Mouse (Mus musculus) erythroblast, embryonic 14.5 days (primary cell): ENCODE measurements around the gene Tmem213. TPM values are rescaled to one million over a fixed set of nuclear protein-coding genes. Genes with fewer than 3 reads are reported as not detected.

ENCODE experiments used
- H3K27me3 ChIP-seq: 2 replicates; pipeline ENCODE4 v1.6.1; 2012; ENCODE audit warnings: inconsistent platforms; ENCODE audit not compliant: control insufficient read depth
- H3K36me3 ChIP-seq: 2 replicates; pipeline ENCODE4 v1.6.1; 2012; ENCODE audit warnings: mild to moderate bottlenecking, inconsistent platforms; ENCODE audit not compliant: control insufficient read depth
- H3K4me1 ChIP-seq: 2 replicates; pipeline ENCODE4 v1.6.1; 2012; ENCODE audit warnings: inconsistent platforms; ENCODE audit not compliant: control insufficient read depth
- H3K4me3 ChIP-seq: replicated peaks from 2 replicates; pipeline ENCODE3; 2012; ENCODE audit warnings: moderate library complexity, mild to moderate bottlenecking, inconsistent platforms
- H3K9me3 ChIP-seq: 2 replicates; pipeline ENCODE4 v1.6.1; 2012; ENCODE audit warnings: low read length, inconsistent platforms, mixed read lengths; ENCODE audit not compliant: control insufficient read depth
- GATA1 ChIP-seq: IDR thresholded peaks from 2 replicates; pipeline ENCODE4 v1.6.1; 2012; ENCODE audit warnings: low read length, inconsistent platforms, mixed read lengths
- TAL1 ChIP-seq: IDR thresholded peaks from 3 replicates; pipeline ENCODE4 v1.6.1; 2012; ENCODE audit warnings: low read length, inconsistent platforms, mixed read lengths
- polyA plus RNA-seq: library from polyadenylated mRNA; stranded (reverse); fragments of >175 nt; gene quantifications from 2 replicates; pipeline ENCODE4 v1.2.3, GENCODE M21; 2012

Tmem213 gene
- polyA plus RNA-seq, 1 experiment: not detected

GRCm38 (mm10) chr6:38108449-38108848 lies 606 bp upstream of the Tmem213 start:
- Histone ChIP-seq H3K27me3 (peaks cover 6% of the 10 kb centered on the region), H3K4me3 (no peak overlapping the region), H3K36me3 (no peaks in the 10 kb centered on the region), H3K9me3 (no peaks in the 10 kb centered on the region), H3K4me1 (peaks cover 4% of the 10 kb centered on the region)
- no peak for TF ChIP-seq GATA1
- no peak for TF ChIP-seq TAL1

- Histone ChIP-seq H3K9me3 (no peaks in the 10 kb centered on the region), H3K4me1 (no peaks in the 10 kb centered on the region), H3K4me3 (no peak overlapping the region), H3K36me3 (no peaks in the 10 kb centered on the region), H3K27me3 (peaks cover 6% of the 10 kb centered on the region)
- TF ChIP-seq TAL1: no peak
- no peak for TF ChIP-seq GATA1
Measured at GRCm38 (mm10) chr6:38109871-38110270, 816 bp downstream of the Tmem213 start.

GRCm38 (mm10) chr6:38110859-38111258 lies 1.8 kb downstream of the Tmem213 start:
- H3K27me3 ChIP-seq: peaks cover 6% of the 10 kb centered on the region
- no peaks in the 10 kb centered on the region for H3K9me3 ChIP-seq
- H3K4me3 ChIP-seq: no peak overlapping the region
- no peaks in the 10 kb centered on the region for H3K36me3 ChIP-seq
- no peaks in the 10 kb centered on the region for H3K4me1 ChIP-seq
- TF ChIP-seq TAL1: no peak
- no peak for TF ChIP-seq GATA1

GRCm38 (mm10) chr6:38116107-38116770 lies 7.2 kb downstream of the Tmem213 start:
- Histone ChIP-seq H3K4me3 (no peak overlapping the region), H3K9me3 (no peaks in the 10 kb centered on the region), H3K27me3 (no peaks in the 10 kb centered on the region), H3K4me1 (no peaks in the 10 kb centered on the region), H3K36me3 (no peaks in the 10 kb centered on the region)
- no peak for TF ChIP-seq GATA1
- TF ChIP-seq TAL1: no peak

GRCm38 (mm10) chr6:38118341-38118740 lies 9.3 kb downstream of the Tmem213 start:
- Histone ChIP-seq H3K4me3 (no peak overlapping the region), H3K4me1 (no peaks in the 10 kb centered on the region), H3K9me3 (no peaks in the 10 kb centered on the region), H3K36me3 (no peaks in the 10 kb centered on the region), H3K27me3 (no peaks in the 10 kb centered on the region)
- TF ChIP-seq TAL1: no peak
- no peak for TF ChIP-seq GATA1

- H3K4me1 ChIP-seq: no peaks in the 10 kb centered on the region
- H3K9me3 ChIP-seq: no peaks in the 10 kb centered on the region
- H3K4me3 ChIP-seq: no peak overlapping the region
- TF ChIP-seq GATA1: no peak
- no peaks in the 10 kb centered on the region for H3K36me3 ChIP-seq
- no peaks in the 10 kb centered on the region for H3K27me3 ChIP-seq
Measured at GRCm38 (mm10) chr6:38120681-38121371, 11.8 kb downstream of the Tmem213 start.

GRCm38 (mm10) chr6:38121843-38122242 lies 12.8 kb downstream of the Tmem213 start:
- H3K27me3 ChIP-seq: no peaks in the 10 kb centered on the region
- TF ChIP-seq TAL1 (no peak), GATA1 (no peak)

GRCm38 (mm10) chr6:38122791-38123190 lies 13.7 kb downstream of the Tmem213 start:
- H3K4me1 ChIP-seq: peaks cover 4% of the 10 kb centered on the region; the same call in 1 of the 2 replicates
- H3K27me3 ChIP-seq: no peaks in the 10 kb centered on the region
- H3K36me3 ChIP-seq: no peaks in the 10 kb centered on the region
- no peak overlapping the region for H3K4me3 ChIP-seq
- no peaks in the 10 kb centered on the region for H3K9me3 ChIP-seq
- TF ChIP-seq GATA1 (no peak), TAL1 (no peak)

More at GRCm38 (mm10) chr6:38121843-38122242, 12.8 kb downstream of the Tmem213 start:
- Histone ChIP-seq H3K9me3 (no peaks in the 10 kb centered on the region), H3K4me3 (no peak overlapping the region), H3K4me1 (peaks cover 4% of the 10 kb centered on the region; the same call in 1 of the 2 replicates), H3K36me3 (no peaks in the 10 kb centered on the region)

GRCm38 (mm10) chr6:38123471-38124206 lies 14.6 kb downstream of the Tmem213 start:
- H3K4me3 ChIP-seq: no peak overlapping the region
- no peak for TF ChIP-seq GATA1
- TF ChIP-seq TAL1: no peak
- H3K4me1 ChIP-seq: peaks cover 4% of the 10 kb centered on the region; the same call in 1 of the 2 replicates
- no peaks in the 10 kb centered on the region for H3K36me3 ChIP-seq
- no peaks in the 10 kb centered on the region for H3K27me3 ChIP-seq
- no peaks in the 10 kb centered on the region for H3K9me3 ChIP-seq
